Mouse (Mus musculus): ENCODE measurements around the gene Mtr.
"Not testable (repeated sequence)": the region's sequence is repeated elsewhere in the genome, so short reads cannot be mapped to it uniquely, and the experiment has no call there.

Mtr gene

DNA sequence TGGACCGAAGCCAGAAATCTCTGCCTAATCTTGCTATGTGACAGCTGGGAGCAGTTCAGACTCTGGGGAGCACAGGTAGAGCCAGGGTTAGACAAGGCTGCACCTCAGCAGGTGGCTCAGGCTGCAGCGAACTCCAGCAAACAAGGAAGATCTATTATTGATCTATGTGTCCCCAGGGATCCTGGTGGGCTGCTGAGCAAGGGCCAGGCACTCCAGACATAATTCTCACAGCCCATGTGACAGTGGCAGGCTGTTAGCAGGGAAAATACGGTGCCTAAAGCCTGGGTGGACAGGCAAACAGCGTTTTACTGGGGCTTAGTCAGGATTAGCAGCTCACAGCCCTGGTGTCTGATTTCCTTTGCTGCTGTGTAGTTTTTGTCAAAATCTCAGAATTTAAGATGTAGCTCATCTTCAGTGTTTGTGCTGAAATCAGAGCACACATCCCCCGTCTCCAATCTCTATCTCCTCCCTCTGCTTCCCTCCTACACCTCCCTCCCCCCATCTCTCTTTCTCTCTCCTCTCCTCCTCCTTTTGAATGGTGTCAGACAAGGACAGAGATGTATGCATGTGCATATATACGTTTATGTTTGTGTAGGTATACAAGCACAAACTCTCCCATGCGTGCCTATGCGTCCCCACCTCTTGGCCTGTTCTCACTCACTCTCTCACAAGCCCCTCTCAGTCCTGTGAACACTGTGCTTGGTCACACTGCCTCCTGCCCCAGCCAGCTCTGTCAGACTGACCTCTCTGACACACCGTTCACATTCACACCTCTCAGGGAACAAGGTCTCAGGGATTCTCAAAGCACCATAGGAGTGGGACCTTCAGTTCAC is 98.4 kb downstream of the Mtr start:
- no peak for DNase-seq (ENCODE audit: low read depth, low spot score)

DNA sequence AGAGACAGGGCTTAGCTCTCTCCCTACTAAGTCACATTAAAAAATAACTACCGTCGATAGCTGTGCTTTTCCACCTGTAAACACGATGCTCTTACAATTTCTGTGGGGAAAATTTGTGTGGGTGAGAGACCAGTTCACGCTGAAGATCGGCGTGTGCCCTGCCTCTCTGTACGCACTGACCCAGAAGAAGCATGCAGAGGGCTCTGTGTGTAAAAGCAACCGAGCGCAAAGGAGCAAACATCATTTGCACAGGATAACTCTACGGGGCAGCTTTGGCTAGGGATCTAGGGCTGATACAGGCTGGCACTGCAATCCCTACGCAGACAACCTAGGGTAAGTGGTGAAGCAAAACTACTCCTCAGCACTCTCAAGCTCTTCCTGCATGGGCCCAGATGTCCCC is 104.0 kb downstream of the Mtr start:
- DNase-seq (ENCODE audit: low read depth, low spot score), result no peak

DNA sequence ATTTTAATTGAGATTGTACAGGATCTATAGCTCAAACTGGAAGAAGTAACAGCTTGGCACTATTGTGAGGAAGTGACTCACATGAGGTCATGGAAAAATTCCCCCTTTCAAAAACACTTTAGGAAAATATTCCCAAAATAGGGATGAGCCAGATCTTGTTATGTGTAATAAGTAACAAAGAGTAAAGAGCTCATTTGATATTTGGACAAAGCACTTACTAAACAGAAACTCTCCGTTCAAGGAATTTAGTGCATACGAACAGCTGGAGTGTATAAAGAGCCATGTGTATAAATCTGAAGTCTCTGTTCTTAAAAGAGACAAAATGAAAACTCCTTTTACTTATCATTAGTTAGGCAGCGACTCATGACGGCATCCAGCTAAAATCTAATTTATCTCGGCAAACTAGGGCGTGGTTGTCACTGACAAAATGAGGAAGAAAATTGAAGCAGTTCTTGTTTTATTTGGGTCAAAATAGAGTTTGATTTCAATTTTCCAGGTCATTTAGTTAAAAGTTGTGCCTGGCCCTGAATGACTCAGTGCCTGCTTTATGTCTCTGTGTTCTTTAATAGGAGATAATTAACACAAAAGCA is 110.9 kb downstream of the Mtr start:
- DNase-seq (ENCODE audit: low read depth, low spot score), result no peak

DNA sequence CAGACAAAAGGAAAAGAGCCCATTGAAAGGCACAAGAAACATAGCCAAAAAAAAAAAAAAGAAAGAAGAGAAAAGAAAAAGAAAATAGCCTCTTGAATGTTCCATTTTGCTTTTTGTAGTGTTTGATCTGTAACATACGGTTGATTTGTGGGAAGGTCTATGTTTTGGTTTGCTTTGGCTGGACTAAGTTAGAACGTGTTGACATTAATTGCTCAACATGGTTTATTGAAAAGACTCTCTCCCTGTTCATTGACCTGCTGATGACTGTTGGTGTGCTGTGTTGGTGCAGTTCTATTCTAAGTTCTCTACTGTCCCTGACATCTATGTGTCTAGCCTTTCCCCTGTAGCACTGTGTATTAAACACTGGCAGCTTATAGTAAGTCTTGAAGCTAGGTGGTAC is 111.5 kb downstream of the Mtr start:
- no peak for DNase-seq (ENCODE audit: low read depth, low spot score)

DNA sequence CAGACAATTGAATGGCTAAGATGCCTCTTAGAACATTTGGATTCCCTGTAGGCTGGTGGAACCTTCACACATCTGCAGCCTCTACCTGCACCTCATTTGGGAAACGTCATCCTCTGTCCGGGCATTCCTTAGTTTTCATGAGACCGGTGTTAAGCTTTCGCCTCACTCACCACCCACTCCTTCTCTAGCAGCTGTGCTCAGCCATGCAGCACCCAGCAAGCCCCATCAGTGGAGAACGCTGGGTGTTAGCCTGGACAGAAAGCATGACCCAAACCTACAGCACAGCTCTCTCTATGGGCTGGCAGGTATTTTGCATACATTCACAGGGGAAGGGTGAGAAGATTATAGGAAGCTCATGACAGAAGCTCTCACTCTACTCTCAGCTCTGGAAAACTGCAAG is 114.6 kb downstream of the Mtr start:
- DNase-seq (ENCODE audit: low read depth, low spot score), result no peak

DNA sequence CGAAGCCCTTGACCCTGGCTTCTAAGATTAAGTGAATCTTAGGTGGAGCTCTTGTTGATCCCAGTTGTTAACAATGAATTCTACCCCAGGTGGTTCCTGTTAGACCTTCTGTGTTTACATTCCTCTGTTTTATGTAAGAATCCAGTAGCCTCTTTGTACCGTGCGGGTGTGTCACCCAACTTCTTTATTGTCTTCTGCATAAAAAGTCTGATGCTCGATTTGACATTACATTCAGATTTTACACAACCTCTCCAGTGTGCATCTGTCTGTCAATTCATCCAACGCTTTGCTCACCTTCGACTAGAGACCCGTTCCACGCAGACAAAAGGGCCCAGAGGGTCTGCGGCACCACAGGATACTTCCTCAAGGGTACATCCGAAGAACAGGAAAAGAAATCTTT is 121.5 kb downstream of the Mtr start:
- not testable (repeated sequence) for DNase-seq (ENCODE audit: low read depth, low spot score)

DNA sequence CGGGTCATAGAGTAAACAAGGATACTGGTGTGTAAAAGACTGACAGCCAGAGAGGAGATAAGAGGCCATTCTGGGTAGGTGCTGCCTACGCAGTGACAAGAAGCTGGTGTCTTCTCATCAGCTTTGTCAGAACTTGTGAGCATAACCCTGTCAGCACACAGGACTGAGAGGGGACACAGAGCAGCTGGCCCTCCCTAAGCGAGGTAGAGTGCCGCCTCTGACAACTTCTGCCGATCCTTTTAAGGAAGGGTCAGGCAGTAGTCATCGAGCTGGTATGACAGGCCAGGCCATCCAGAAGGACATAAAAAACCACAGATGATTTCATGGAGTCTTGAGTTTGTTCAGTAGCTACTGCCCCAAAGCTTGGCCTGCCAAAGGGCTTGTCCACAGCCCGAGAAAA is 124.4 kb downstream of the Mtr start:
- no peak for DNase-seq (ENCODE audit: low read depth, low spot score)
